Mouse (Mus musculus) cerebellum, adult 11-12 months (tissue): ENCODE measurements at regions not wholly inside any gene's neighbourhood (a gene's known extent, or its start where the extent isn't known, plus 50 kb on each side); places are given as distances from the start of the nearest gene placed in this dataset.
"Not testable (repeated sequence)": the region's sequence is repeated elsewhere in the genome, so short reads cannot be mapped to it uniquely, and the experiment has no call there.

Source experiments
- DNase-seq: peaks from one replicate; pipeline ENCODE4 v3.0.0; 2022

DNA sequence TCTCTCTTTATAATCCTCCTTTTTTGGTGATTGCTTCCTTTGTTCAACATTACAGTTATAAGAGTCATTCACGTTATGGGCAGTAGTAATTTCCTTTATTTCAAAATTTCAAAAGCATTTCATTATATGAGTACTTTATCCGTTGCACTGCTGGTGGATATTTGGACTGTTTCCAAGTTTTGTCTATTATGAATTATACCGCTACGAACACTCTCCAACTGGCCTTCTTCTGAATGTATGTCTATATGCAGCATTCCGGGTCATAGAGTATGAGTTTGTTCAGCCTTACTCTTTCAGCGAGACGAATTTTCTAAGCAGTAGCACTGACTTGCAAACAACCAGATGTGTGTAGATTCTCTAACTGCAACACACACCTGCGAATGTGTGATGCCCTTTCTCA lies 57.8 kb downstream of the Dusp6 start:
- no peak for DNase-seq

GRCm38 (mm10) chr10:99323358-99323757 lies 60.3 kb downstream of the Dusp6 start:
- DNase-seq, result no peak

DNA sequence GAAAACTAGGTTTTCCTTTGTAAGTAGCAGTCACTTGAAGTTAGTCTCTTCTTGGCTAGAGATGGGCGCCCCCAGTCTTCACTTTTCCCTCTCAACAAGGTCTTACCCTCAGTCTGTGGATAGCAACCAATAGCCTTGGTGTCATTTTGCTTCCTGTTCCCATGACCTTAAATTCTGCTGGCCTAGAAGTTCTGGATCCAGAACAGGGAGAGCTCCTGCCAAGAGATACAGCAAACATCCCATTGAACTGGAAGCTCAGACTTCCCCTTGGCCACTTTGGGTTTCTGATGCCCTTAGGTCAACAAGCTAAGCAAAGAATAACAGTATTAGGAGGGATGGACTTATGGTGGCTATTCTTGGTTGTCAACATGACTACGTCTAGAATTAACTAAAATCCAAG lies 64.5 kb downstream of the Dusp6 start:
- no peak for DNase-seq

- no peak for DNase-seq
These were observed 65.5 kb downstream of the Dusp6 start for GRCm38 (mm10) chr10:99328568-99328967.

GRCm38 (mm10) chr10:99329469-99329868 lies 66.4 kb downstream of the Dusp6 start:
- DNase-seq, result no peak

- DNase-seq, result no peak
These were observed 67.5 kb downstream of the Dusp6 start for GRCm38 (mm10) chr10:99330519-99330918.

- no peak for DNase-seq
These were observed 68.8 kb downstream of the Dusp6 start for GRCm38 (mm10) chr10:99331876-99332275.

GRCm38 (mm10) chr10:99333831-99334230 lies 70.8 kb downstream of the Dusp6 start:
- DNase-seq, result no peak

GRCm38 (mm10) chr10:99336091-99336490 lies 73.1 kb downstream of the Dusp6 start:
- DNase-seq, result no peak

- not testable (repeated sequence) for DNase-seq
These were observed 75.8 kb downstream of the Dusp6 start for GRCm38 (mm10) chr10:99338790-99339189.

DNA sequence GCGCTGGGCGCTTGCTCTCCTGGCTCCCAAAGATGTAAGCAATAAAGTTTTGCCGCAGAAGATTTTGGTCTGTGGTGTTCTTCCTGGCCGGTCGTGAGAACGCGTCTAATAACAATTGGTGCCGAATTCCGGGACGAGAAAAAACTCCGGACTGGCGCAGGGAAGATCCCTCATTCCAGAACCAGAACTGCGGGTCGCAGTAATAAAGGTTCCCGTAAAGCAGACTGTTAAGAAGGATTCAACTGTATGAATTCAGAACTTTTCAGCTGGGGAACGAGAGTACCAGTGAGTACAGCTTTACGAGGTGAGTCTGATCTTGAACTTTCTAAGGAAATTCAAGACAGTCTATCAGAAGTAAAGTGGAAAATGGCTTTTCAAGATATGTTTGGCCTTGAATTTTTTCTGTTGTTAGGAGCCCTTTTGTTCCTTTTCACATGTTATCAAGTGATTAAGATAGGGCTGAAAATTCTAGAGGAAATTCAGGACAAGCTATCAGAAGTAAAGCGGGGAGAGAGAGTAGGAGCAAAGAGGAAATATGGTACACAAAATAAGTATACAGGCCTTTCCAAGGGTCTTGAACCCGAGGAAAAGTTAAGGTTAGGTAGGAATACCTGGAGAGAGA lies 76.4 kb downstream of the Dusp6 start:
- DNase-seq, result peak; percentile 71

DNA sequence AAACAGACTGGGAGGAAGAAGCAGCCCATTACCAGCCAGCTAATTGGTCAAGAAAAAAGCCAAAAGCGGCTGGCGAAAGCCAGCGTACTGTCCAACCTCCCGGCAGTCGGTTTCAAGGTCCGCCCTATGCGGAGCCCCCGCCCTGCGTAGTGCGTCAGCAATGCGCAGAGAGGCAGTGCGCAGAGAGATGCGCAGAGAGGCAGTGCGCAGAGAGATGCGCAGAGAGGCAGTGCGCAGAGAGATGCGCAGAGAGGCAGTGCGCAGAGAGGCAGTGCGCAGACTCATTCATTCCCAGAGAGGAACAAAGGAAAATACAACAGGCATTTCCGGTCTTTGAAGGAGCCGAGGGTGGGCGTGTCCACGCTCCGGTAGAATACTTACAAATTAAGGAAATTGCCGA lies 77.0 kb downstream of the Dusp6 start:
- DNase-seq, result peak; percentile 54

DNA sequence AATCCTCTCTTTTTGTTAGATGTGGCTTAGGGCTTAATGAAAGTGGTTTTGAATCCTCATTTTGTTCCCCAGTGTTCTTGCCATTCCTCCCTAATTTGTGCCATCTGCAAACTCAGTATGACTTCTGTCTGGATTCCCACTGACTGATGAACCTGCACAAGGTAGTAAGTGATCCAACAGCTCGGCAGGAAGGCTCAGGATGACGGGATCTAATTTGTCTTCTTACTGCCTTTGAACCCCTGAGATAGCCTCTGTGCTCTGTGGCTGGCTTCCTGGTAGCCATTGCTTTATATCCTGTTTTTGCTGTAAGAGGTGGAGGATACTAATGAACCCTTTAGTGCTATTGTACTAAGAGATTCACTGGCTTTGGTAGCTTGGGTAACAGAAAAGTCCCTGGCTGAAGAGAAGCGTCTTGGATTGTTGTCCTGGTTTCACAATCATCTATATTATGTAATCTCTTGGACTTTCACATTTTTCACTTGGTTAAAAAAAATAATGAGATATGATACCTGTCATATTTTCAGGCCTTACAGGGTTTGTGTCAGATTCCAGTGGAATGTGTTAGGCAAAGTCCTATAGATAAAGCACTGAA lies 86.2 kb downstream of the Dusp6 start:
- DNase-seq, result peak; percentile 64

GRCm38 (mm10) chr10:99353541-99354292 lies 90.7 kb downstream of the Dusp6 start:
- DNase-seq, result no peak

DNA sequence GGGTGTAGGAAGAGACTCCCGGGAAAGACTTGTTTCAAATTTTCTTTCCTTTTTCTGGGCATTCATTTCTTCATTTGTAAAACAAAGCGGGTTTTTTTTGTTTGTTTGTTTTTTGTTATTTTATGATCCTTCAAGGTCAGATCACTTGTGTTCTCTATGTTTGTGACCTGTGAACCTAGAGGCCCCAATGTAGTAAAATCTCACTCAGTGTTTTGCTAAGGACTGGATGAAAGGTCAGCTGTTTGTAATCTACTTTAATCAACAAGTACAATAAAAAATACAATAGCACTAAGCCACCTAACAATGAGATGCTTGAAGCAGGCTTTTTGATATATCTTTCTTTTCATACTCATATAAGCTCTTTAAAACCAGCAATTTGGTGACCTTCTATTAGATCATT lies 91.3 kb downstream of the Dusp6 start:
- DNase-seq, result no peak

DNA sequence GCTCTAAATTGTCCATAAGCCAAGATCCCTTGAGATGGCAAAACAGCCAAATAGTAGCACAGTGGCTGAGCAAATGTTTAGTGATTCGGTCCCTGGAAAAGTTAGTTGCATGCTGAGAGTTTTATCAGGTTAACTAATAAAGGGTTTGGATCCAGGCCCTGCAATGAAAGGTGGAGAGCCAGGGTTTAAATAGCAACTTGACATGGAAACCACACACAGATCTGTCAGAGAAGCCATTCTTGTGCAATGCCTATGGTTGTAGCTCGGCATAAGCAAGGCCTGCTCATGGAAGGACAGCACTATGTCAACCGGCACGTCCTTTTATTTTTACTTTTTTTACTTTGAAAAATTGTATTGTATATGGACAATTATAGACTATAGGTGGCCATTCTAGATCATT lies 92.3 kb downstream of the Dusp6 start:
- no peak for DNase-seq

DNA sequence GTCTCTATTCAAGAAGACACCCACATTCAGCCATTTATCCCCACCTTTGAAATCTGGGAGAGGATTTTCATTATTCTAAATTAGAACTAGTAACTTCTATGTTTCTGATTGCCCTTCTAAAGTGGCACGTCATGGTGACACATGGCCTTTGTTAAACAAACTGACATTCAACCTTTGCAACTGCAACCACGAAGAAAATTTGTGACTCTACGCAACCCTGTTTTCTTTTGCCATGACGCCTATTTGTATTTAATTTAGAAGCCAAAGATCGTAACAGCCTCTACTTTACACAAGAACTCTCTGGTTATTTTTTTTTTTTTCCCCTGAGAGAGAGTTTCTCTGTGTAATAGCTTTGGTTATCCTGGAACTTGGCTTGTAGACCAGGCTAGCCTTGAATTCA lies 93.2 kb downstream of the Dusp6 start:
- DNase-seq, result no peak

GRCm38 (mm10) chr10:99356883-99357282 lies 93.9 kb downstream of the Dusp6 start:
- DNase-seq, result no peak

DNA sequence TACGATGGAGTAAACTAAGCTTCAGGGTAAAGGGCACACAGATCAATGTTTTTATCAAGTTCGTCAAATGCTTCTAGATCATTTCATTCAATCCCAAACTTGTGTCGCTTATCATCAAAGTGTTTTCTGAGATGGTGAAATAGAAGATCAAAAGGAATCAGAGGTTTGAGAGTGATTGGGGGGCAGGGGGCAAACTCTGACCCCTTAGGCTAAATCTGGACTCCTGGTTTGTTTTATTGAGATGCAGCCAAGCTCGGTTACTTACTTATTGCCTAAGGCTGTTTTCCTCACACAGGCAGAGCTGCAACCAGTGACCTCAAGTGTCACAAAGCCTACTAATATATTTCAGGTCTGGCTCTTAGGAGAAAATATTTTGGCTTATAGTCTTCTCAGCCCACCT lies 94.3 kb downstream of the Dusp6 start:
- no peak for DNase-seq

DNA sequence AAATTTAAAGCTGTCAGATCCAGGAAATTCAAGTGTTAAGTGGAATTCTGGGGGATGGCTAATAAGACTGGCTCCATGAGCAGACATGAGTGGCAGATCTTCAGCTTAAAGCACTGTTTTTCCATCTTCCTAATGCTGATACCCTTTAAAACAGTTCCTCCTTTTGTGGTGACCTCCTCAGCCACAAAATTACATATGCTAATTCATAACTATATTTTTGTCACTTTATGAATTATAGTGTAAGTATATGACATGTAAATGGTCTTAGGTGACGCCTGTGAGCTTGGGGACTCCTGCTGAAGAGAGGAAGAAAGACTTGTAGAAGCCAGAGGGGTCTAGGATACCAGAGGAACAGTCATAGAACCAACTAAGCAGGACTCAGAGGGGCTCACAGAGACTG lies 95.2 kb downstream of the Dusp6 start:
- DNase-seq, result no peak

GRCm38 (mm10) chr10:99359439-99359866 lies 96.4 kb downstream of the Dusp6 start:
- no peak for DNase-seq

GRCm38 (mm10) chr10:99360601-99361000 lies 97.6 kb downstream of the Dusp6 start:
- DNase-seq, result not testable (repeated sequence)

DNA sequence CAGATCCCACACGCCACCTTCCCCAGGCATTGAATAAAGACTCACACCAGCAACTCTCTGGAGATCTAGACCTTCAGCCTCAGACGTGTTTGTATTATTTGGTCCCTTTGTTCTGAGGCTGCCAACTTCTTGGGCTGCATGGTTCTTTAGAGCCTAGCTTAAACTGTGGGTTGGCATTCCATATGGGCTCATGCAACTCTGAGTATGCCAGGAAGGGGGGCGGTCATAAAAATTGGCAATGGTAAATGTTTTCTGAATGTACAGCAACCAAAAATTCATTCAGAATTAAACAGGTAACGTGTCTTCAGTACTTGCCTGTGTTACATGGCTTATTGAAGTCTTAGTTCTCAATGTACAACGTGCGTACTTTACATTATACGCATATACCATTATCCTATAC lies 103.1 kb downstream of the Dusp6 start:
- DNase-seq, result no peak

- no peak for DNase-seq
These were observed 104.7 kb downstream of the Dusp6 start for GRCm38 (mm10) chr10:99367757-99368156.
